Mouse (Mus musculus) olfactory bulb, adult 2 months (tissue): ENCODE measurements around the gene Sphk1. TPM values are rescaled to one million over a fixed set of nuclear protein-coding genes. Genes with fewer than 3 reads are reported as not detected.

Experiments
- H3K27ac ChIP-seq: fragments of 200-500 bp; 2 replicates; pipeline ENCODE4 v1.5.1; 2012; ENCODE audit warnings: low read depth, low read length; ENCODE audit not compliant: insufficient read depth
- H3K4me1 ChIP-seq: fragments of 200-500 bp; 2 replicates; pipeline ENCODE4 v1.6.1; 2012; ENCODE audit warnings: low read length; ENCODE audit not compliant: control insufficient read depth, insufficient read depth
- H3K4me3 ChIP-seq: fragments of 200-500 bp; 2 replicates; pipeline ENCODE4 v1.5.1; 2012; ENCODE audit warnings: mild to moderate bottlenecking, low read depth, low read length, moderate library complexity; ENCODE audit not compliant: insufficient read depth
- CTCF ChIP-seq: fragments of 200-500 bp; IDR thresholded peaks from 2 replicates; pipeline ENCODE4 v1.5.1; 2012; ENCODE audit warnings: low read depth, mild to moderate bottlenecking, low read length, moderate library complexity; ENCODE audit not compliant: insufficient read depth
- POLR2A ChIP-seq: fragments of 200-500 bp; IDR thresholded peaks from 2 replicates; pipeline ENCODE4 v1.6.1; 2012; ENCODE audit warnings: mild to moderate bottlenecking, low read depth, low read length, moderate library complexity; ENCODE audit not compliant: insufficient read depth
- WGBS: fragments of 180-500 bp; shearing (Covaris S2); methylation state at CpG from one replicate; pipeline ENCODE4 v1.1.7; 2018; 5-methylcytosine and 5-hydroxymethylcytosine counted together
- polyA plus RNA-seq: library from polyadenylated mRNA; stranded (reverse); fragments of >200 nt; gene quantifications from 2 replicates; pipeline ENCODE4 v1.2.4, GENCODE M21; 2012; ENCODE audit warnings: low replicate concordance; ENCODE audit not compliant: missing spikeins, insufficient read depth, insufficient read length

Sphk1 gene
- polyA plus RNA-seq, 1 experiment: not detected

DNA sequence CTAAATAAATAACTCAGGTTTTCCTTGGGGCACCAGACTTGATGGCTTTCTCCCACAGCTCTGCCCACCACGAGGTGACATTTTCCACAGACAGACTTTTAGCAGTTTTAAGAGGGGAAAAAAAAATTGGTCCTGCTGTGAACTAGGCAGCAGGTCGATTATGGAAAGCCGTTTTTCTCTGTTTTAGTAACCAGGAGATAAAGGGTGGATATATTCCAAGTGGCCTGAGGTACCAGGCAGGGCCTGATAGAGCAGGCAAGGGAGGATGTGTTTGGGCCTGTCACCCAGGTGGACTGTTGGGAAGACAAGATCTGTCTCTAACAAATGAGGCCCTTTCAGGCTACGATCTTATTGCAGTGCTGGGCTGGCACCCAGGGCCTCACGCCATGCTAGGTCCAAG is 25.2 kb upstream of the Sphk1 start:
- H3K4me1 ChIP-seq: peaks cover 6% of the 10 kb centered on the region
- WGBS: 77% methylated on average over 5 of the region's 5 CpGs
- no peak for TF ChIP-seq POLR2A
- no peak for TF ChIP-seq CTCF
- no peak overlapping the region for H3K27ac ChIP-seq
- no peak overlapping the region for H3K4me3 ChIP-seq

GRCm38 (mm10) chr11:116506151-116506875 is 24.4 kb upstream of the Sphk1 start:
- no peak overlapping the region for H3K4me3 ChIP-seq
- peaks cover 3% of the 10 kb centered on the region; the same call in 1 of the 2 replicates for H3K4me1 ChIP-seq
- no peak for TF ChIP-seq CTCF
- no peak for TF ChIP-seq POLR2A
- 87% methylated on average over 17 of the region's 17 CpGs for WGBS
- H3K27ac ChIP-seq: no peak overlapping the region

DNA sequence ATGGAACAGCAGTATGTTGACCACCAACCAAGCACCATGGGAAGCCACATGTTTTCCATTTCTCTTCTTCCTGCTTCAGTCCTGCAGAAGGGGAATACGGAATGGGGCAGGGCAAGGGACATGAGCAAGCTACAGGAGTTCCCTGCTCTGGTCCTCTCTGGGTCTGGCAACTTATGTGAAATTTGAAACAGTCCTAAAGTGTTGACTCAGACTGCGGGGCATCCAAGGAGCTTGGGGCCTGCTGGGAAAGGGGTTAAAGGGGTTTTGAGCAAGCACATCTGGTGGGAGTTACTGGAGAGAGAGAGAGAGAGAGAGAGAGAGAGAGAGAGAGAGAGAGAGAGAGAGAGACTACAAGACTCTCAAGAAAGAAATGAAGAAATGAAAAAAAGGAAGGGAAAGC is 22.0 kb upstream of the Sphk1 start:
- Histone ChIP-seq H3K27ac (no peak overlapping the region), H3K4me3 (no peak overlapping the region), H3K4me1 (peaks cover 4% of the 10 kb centered on the region)
- WGBS: 67% methylated on average over 2 of the region's 2 CpGs
- TF ChIP-seq CTCF: no peak
- TF ChIP-seq POLR2A: no peak

GRCm38 (mm10) chr11:116511301-116511868 is 19.3 kb upstream of the Sphk1 start:
- WGBS: 75% methylated on average over 7 of the region's 7 CpGs
- no peak for TF ChIP-seq POLR2A
- no peak for TF ChIP-seq CTCF
- no peak overlapping the region for H3K27ac ChIP-seq
- no peak overlapping the region for H3K4me3 ChIP-seq
- peaks cover 9% of the 10 kb centered on the region for H3K4me1 ChIP-seq

GRCm38 (mm10) chr11:116512154-116512553 is 18.6 kb upstream of the Sphk1 start:
- Histone ChIP-seq H3K4me1 (peaks cover 9% of the 10 kb centered on the region), H3K27ac (no peak overlapping the region), H3K4me3 (no peak overlapping the region)
- 95% methylated on average over 7 of the region's 7 CpGs for WGBS
- TF ChIP-seq POLR2A: no peak

GRCm38 (mm10) chr11:116512987-116513386 is 17.7 kb upstream of the Sphk1 start:
- Histone ChIP-seq H3K4me1 (peaks cover 9% of the 10 kb centered on the region), H3K27ac (no peak overlapping the region), H3K4me3 (no peak overlapping the region)
- TF ChIP-seq POLR2A (no peak), CTCF (no peak)
- WGBS: 73% methylated on average over 6 of the region's 6 CpGs

GRCm38 (mm10) chr11:116513531-116514038 is 17.1 kb upstream of the Sphk1 start:
- 63% methylated on average over 4 of the region's 4 CpGs for WGBS
- Histone ChIP-seq H3K4me3 (no peak overlapping the region), H3K27ac (no peak overlapping the region), H3K4me1 (peaks cover 13% of the 10 kb centered on the region)
- TF ChIP-seq CTCF: no peak

DNA sequence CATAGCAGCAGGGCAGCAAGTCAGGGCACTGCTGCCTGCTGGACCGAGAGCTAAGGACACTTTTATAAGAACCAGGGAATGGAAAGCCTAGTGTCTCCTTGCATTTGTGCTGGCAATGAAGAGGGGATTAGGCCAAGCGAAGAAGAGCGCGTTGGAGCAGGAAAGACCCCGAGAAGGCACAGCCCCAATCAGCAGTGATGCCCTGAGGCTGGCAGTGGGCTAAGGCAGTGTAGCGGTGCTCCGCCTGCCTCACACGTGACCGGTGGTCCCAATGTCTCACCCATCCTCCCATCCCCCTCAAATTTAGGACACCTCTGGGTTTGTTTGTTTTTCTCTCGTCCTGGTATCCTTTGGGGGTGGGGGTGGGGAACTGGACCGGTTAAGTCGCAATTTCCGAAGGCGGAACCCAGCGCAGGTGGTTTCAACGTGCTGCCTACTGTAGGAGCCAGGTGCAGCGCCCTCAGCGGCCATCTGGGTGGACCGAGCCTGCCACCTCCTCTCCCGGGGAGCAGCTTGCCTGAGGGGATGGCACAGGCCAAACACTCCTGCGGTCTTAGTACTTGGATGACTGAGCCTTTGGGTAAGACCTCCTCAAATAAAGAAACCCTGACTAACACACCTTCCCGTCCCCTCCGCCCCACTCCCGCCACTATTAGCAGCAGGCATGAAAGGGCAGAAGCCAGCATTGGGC is 15.2 kb upstream of the Sphk1 start:
- no peak overlapping the region for H3K4me3 ChIP-seq
- H3K4me1 ChIP-seq: peaks cover 13% of the 10 kb centered on the region
- WGBS: 40% methylated on average over 24 of the region's 24 CpGs
- no peak for TF ChIP-seq POLR2A
- no peak for TF ChIP-seq CTCF
- no peak overlapping the region for H3K27ac ChIP-seq

DNA sequence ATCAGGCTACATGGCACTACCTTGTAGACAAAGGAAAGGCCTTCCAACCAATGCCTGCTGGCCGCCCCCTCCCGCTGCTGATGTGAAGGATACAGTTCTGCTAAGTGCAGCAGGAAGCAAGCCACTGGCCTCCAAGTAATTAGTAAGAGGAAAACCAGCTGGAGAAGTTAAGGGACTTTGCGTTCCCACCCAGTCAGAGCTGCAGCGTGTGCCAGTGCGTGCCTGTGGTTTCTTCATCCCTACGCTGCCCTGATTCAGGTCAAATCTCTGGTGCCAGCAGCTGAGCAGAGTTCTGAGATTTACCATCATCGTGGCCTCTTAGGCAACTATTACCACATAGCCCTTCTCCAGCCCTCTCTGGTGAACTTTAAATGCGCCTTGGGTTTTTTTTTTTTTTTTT is 12.2 kb upstream of the Sphk1 start:
- TF ChIP-seq CTCF (no peak), POLR2A (no peak)
- Histone ChIP-seq H3K27ac (no peak overlapping the region), H3K4me1 (peaks cover 25% of the 10 kb centered on the region), H3K4me3 (no peak overlapping the region)
- 54% methylated on average over 8 of the region's 8 CpGs for WGBS
